Mouse (Mus musculus) heart, adult 2 months (tissue): ENCODE measurements around the gene 4930518I15Rik. TPM values are rescaled to one million over a fixed set of nuclear protein-coding genes. Genes with fewer than 3 reads are reported as not detected.
A peak's percentile ranks its signal among the peaks of the same experiment; 100 is the strongest.

Experiments used
- DNase-seq, 2 experiments: peaks; one replicate each; pipeline ENCODE4 v3.0.0; 2021
- H3K27ac ChIP-seq: fragments of 200-600 bp; 2 replicates; pipeline ENCODE4 v1.8.1; 2022
- H3K27me3 ChIP-seq: fragments of 200-500 bp; 2 replicates; pipeline ENCODE4 v1.6.1; 2012; ENCODE audit warnings: mild to moderate bottlenecking, low read length, inconsistent platforms, mixed read lengths; ENCODE audit not compliant: control insufficient read depth, insufficient read depth
- H3K36me3 ChIP-seq: fragments of 200-500 bp; 2 replicates; pipeline ENCODE4 v1.6.1; 2012; ENCODE audit warnings: low read length, inconsistent platforms; ENCODE audit not compliant: control insufficient read depth, insufficient read depth
- H3K4me1 ChIP-seq: fragments of 200-500 bp; 2 replicates; pipeline ENCODE4 v1.6.1; 2011; ENCODE audit warnings: low read length; ENCODE audit not compliant: control insufficient read depth, insufficient read depth
- H3K4me3 ChIP-seq: fragments of 200-600 bp; 2 replicates; pipeline ENCODE4 v1.8.1; 2022
- H3K79me2 ChIP-seq: fragments of 200-500 bp; replicated peaks from 2 replicates; pipeline ENCODE4 v1.6.1; 2012; ENCODE audit warnings: mild to moderate bottlenecking, inconsistent platforms, low read length, moderate library complexity, mixed read lengths; ENCODE audit not compliant: control insufficient read depth, insufficient read depth
- H3K9ac ChIP-seq: fragments of 200-500 bp; 2 replicates; pipeline ENCODE4 v1.6.1; 2012; ENCODE audit warnings: low read depth, mild to moderate bottlenecking, control low read depth, inconsistent platforms, low read length, mixed read lengths
- CTCF ChIP-seq: fragments of 200-600 bp; IDR thresholded peaks from 2 replicates; pipeline ENCODE4 v1.8.1; 2022; ENCODE audit warnings: antibody characterized with exemption, mild to moderate bottlenecking, moderate library complexity
- EP300 ChIP-seq: fragments of 200-500 bp; IDR thresholded peaks from 2 replicates; pipeline ENCODE4 v1.6.1; 2011; ENCODE audit warnings: low read depth, low read length, control low read depth; ENCODE audit not compliant: insufficient read depth
- POLR2A ChIP-seq: fragments of 200-500 bp; IDR thresholded peaks from 2 replicates; pipeline ENCODE4 v1.6.1; 2011; ENCODE audit warnings: mild to moderate bottlenecking, low read depth, low read length, control low read depth; ENCODE audit not compliant: insufficient read depth
- WGBS: fragments of 180-500 bp; shearing (Covaris S2); methylation state at CpG from one replicate; pipeline ENCODE4 v1.1.7; 2018; 5-methylcytosine and 5-hydroxymethylcytosine counted together
- intact Hi-C: fragments of 180-260 bp; cut with DNase I; formaldehyde crosslinking; loops from one replicate; pipeline ENCODE4 v1.15.1; 2025
- polyA plus RNA-seq: library from polyadenylated mRNA; depleted of rRNA; stranded (reverse); fragments of >200 nt; gene quantifications from 2 replicates; pipeline ENCODE4 v1.2.3, GENCODE M21; 2012
- total RNA-seq, 2 experiments: library from RNA; stranded (reverse); gene quantifications; 2 replicates each; pipeline ENCODE4 v1.2.3; 2021

4930518I15Rik gene
- total and polyA plus RNA-seq, 3 experiments, result 0.55 to 0.84 (median 0.59) TPM

- peak overlapping the region; percentile 92 for H3K4me3 ChIP-seq
- peaks cover 3% of the 10 kb centered on the region for H3K36me3 ChIP-seq
- WGBS, result 2% methylated on average over 28 of the region's 28 CpGs
- intact Hi-C loops, result loop anchor here (2.0 to 5.0 kb wide), 2 partner anchors 55 to 131 kb away; no protein-coding TSS in a partner anchor
- peak; percentile 56 to 71 for DNase-seq
- peak overlapping the region; percentile 92 for H3K27ac ChIP-seq
- H3K4me1 ChIP-seq, result peaks cover 4% of the 10 kb centered on the region
- H3K9ac ChIP-seq, result peak overlapping the region; percentile 98
- TF ChIP-seq EP300, result no peak
- 0 out of 2 replicates have a peak, but pooled peaks have one; percentile 21 for TF ChIP-seq POLR2A
- H3K27me3 ChIP-seq, result no peaks in the 10 kb centered on the region
- peaks cover 4% of the 10 kb centered on the region for H3K79me2 ChIP-seq
These were observed 5.9 kb upstream of the 4930518I15Rik start for GRCm38 (mm10) chr2:156863487-156864160.

GRCm38 (mm10) chr2:156862772-156863486, 5.2 kb upstream of the 4930518I15Rik start, which contains the start of gene Rab5if:
Gene Rab5if, plus strand, starts transcription at chr2:156863128.
- intact Hi-C loops, result loop anchor here (2.0 to 5.0 kb wide), 2 partner anchors 54 to 131 kb away; no protein-coding TSS in a partner anchor
- Histone ChIP-seq H3K4me1 (peaks cover 5% of the 10 kb centered on the region), H3K27me3 (no peaks in the 10 kb centered on the region), H3K27ac (peak within 1 kb of the TSS; percentile 92), H3K9ac (peak within 1 kb of the TSS; percentile 98), H3K36me3 (peaks cover 3% of the 10 kb centered on the region; the same call in 1 of the 2 replicates), H3K4me3 (peak within 1 kb of the TSS; percentile 92), H3K79me2 (peaks cover 4% of the 10 kb centered on the region)
- 0 out of 2 replicates have a peak, but pooled peaks have one; percentile 51 for TF ChIP-seq EP300
- TF ChIP-seq POLR2A, result peak; percentile 72
- peak; percentile 80 for TF ChIP-seq CTCF
- under 1% methylated on average over 98 of the region's 98 CpGs for WGBS
- peak; percentile 99 for DNase-seq

GRCm38 (mm10) chr2:156862041-156862717, 4.4 kb upstream of the 4930518I15Rik start:
- H3K27me3 ChIP-seq, result no peaks in the 10 kb centered on the region
- peak overlapping the region; percentile 92 for H3K4me3 ChIP-seq
- H3K27ac ChIP-seq, result peak overlapping the region; percentile 92
- H3K9ac ChIP-seq, result peak overlapping the region; percentile 76
- intact Hi-C loops, result loop anchor here (2.0 to 5.0 kb wide), 2 partner anchors 53 to 130 kb away; no protein-coding TSS in a partner anchor
- peaks cover 6% of the 10 kb centered on the region for H3K4me1 ChIP-seq
- DNase-seq, result peak; percentile 32 to 48
- no peak for TF ChIP-seq CTCF
- no peak for TF ChIP-seq POLR2A
- TF ChIP-seq EP300, result no peak
- peaks cover 6% of the 10 kb centered on the region; the same call in 1 of the 2 replicates for H3K36me3 ChIP-seq
- WGBS, result under 1% methylated on average over 19 of the region's 19 CpGs
- peaks cover 2% of the 10 kb centered on the region for H3K79me2 ChIP-seq

DNA sequence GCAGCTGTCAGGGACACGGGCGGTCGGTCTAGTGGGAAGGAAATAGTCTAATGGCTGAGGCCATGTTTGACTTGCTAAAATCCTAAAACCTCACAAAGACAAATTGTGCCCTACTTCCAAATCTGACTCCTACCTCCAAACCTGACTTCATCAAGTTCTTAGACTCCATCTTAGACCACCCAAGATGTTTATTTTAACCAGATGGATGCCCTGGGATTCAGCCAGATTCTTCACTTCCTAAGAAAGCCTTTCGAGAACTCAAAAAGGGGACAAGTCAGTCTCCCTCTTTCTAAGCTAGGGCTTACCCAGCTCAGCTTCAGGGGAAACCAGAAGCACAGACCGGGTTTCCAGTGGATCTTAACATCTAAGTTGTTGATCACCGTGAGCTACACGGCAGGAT, 925 bp upstream of the 4930518I15Rik start:
- H3K27me3 ChIP-seq, result no peaks in the 10 kb centered on the region
- no peak overlapping the region for H3K27ac ChIP-seq
- H3K36me3 ChIP-seq, result peaks cover 6% of the 10 kb centered on the region; the same call in 1 of the 2 replicates
- no peak overlapping the region for H3K9ac ChIP-seq
- DNase-seq, result no peak
- intact Hi-C loops, result no loop called here
- peaks cover 2% of the 10 kb centered on the region; the same call in 1 of the 2 replicates for H3K79me2 ChIP-seq
- H3K4me3 ChIP-seq, result no peak overlapping the region
- WGBS, result 83% methylated on average over 7 of the region's 7 CpGs
- TF ChIP-seq EP300, result no peak
- TF ChIP-seq POLR2A, result no peak
- TF ChIP-seq CTCF, result no peak
- H3K4me1 ChIP-seq, result peaks cover 4% of the 10 kb centered on the region

- peaks cover 6% of the 10 kb centered on the region; the same call in 1 of the 2 replicates for H3K36me3 ChIP-seq
- WGBS, result 33% methylated on average over 3 of the region's 3 CpGs
- no peaks in the 10 kb centered on the region for H3K27me3 ChIP-seq
- H3K9ac ChIP-seq, result no peak overlapping the region
- DNase-seq, result no peak
- intact Hi-C loops, result no loop called here
- TF ChIP-seq POLR2A (no peak), CTCF (no peak), EP300 (no peak)
- peaks cover 2% of the 10 kb centered on the region; the same call in 1 of the 2 replicates for H3K79me2 ChIP-seq
- H3K4me1 ChIP-seq, result peaks cover 4% of the 10 kb centered on the region
- H3K4me3 ChIP-seq, result no peak overlapping the region
- no peak overlapping the region for H3K27ac ChIP-seq
These were observed 358 bp downstream of the 4930518I15Rik start for GRCm38 (mm10) chr2:156857385-156857791.
